Mouse (Mus musculus) lung, adult 2 months (tissue): ENCODE data around the gene Tmtc1. TPM values are rescaled to one million over a fixed set of nuclear protein-coding genes. Genes with fewer than 3 reads are reported as not detected.

Source experiments
- DNase-seq: peaks from one replicate; pipeline ENCODE4 v3.0.0; 2022
- H3K4me1 ChIP-seq: fragments of 200-500 bp; 2 replicates; pipeline ENCODE4 v1.6.1; 2011; ENCODE audit warnings: low read length; ENCODE audit not compliant: control insufficient read depth, insufficient read depth
- H3K4me3 ChIP-seq: fragments of 200-500 bp; replicated peaks from 2 replicates; pipeline ENCODE3; 2011; ENCODE audit warnings: low read depth, mild to moderate bottlenecking, control low read depth, low read length; ENCODE audit errors: extremely low read depth
- CTCF ChIP-seq: fragments of 200-500 bp; IDR thresholded peaks from 2 replicates; pipeline ENCODE4 v1.5.1; 2011; ENCODE audit warnings: mild to moderate bottlenecking, low read length, control low read depth; ENCODE audit not compliant: insufficient read depth
- POLR2A ChIP-seq: fragments of 200-500 bp; IDR thresholded peaks from 2 replicates; pipeline ENCODE4 v1.6.1; 2011; ENCODE audit warnings: low read depth, mild to moderate bottlenecking, control low read depth, low read length, borderline replicate concordance; ENCODE audit errors: extremely low read depth
- WGBS: fragments of 180-500 bp; shearing (Covaris S2); methylation state at CpG from one replicate; pipeline ENCODE4 v1.1.7; 2018; 5-methylcytosine and 5-hydroxymethylcytosine counted together
- polyA plus RNA-seq: library from polyadenylated mRNA; depleted of rRNA; stranded (reverse); fragments of >200 nt; gene quantifications from 2 replicates; pipeline ENCODE4 v1.2.3, GENCODE M21; 2012

Tmtc1 gene
- polyA plus RNA-seq, 1 experiment: 46.3 TPM

DNA sequence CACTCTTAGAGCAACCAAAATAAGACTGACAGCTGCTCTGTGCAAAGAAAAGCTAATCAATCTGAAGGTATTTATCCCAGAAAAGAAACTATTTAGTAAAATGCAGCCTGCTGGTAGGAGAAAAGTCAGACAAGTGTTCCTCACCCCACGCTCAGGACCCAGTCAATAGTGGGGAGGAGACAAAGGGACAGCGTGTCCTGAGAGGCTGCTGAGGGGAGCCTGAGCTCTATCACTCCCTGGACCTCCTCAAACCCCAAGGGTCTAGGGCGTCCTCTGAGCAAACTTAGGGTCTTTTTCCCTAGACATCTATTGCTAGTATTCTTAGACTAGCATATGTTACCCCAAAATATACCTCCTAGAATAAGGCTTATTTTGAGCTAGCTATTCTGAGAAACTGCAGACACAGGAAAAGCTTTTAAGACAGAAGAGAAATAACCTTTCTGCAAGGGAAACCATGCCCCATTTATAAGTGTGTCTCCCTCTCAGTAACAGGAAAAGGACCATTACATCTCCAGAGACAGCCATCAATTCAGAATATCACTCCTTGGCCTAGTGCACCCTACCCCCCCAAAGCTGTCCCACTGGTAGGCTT lies 68.5 kb downstream of the Tmtc1 start:
- no peak for TF ChIP-seq POLR2A
- no peak for TF ChIP-seq CTCF
- Histone ChIP-seq H3K4me1 (no peaks in the 10 kb centered on the region; the same call in 1 of the 2 replicates), H3K4me3 (no peak overlapping the region)
- WGBS: 79% methylated on average over 3 of the region's 3 CpGs
- DNase-seq: no peak

DNA sequence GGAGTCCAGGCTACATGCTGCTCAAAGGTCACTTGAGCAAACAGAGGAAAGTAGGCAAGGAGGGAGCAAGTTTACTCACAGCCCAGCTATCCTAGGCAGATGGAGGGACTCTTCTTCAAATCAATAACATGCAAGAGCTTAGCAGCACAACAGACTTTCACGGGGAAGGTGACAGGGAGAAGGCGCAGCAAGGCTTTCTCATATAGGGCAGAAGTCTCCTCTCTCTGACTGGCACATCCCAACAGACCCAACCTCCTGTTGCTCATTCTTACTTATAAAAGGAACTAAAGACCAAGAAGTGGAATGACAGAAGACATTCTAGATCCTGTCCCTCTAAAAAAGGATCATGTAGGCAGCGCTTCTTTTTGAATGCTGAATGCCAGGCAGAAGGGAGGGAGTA lies 69.2 kb downstream of the Tmtc1 start:
- no peak for TF ChIP-seq POLR2A
- Histone ChIP-seq H3K4me1 (no peaks in the 10 kb centered on the region; the same call in 1 of the 2 replicates), H3K4me3 (no peak overlapping the region)
- DNase-seq: no peak
- WGBS: 77% methylated on average over 3 of the region's 3 CpGs

DNA sequence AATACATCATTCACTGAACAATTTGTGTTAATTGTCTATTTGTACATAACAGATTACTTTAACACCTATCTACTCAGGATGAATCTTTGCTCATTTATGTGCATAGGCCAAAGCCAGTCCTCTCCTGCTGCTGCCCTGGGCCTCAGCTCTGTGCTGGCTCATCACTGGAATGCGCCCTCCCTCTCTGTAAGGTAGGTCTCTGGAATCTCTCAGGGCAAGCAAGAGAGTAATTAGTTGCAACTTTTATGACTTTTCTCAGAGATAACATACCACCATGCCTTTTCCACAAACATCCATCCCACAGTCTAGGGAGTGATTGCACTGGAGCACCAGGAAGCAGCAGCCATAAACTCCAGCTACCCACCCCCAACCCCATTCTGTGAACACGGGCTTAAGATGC lies 70.7 kb downstream of the Tmtc1 start:
- DNase-seq: no peak
- no peak overlapping the region for H3K4me3 ChIP-seq
- TF ChIP-seq POLR2A (no peak), CTCF (no peak)
- 80% methylated on average over 2 of the region's 2 CpGs for WGBS
- no peaks in the 10 kb centered on the region; the same call in 1 of the 2 replicates for H3K4me1 ChIP-seq

DNA sequence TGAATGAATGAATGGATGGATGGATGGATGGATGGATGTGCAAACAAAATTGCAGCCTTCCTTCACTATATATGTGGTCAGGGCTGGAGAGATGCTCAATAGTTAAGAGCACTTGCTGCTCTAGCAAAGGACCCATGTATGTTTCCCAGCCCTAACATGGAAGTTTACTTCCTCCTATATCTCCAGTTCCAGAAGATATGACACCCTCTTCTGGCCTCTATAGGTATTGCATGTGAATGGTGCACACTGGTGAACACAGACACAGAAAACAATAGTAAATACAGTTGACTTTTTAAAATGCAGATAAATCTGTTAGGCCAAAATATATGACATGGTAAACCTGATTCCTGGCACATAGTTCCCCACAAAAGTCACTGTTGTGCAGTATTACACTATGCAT lies 73.0 kb downstream of the Tmtc1 start:
- no peak for DNase-seq

DNA sequence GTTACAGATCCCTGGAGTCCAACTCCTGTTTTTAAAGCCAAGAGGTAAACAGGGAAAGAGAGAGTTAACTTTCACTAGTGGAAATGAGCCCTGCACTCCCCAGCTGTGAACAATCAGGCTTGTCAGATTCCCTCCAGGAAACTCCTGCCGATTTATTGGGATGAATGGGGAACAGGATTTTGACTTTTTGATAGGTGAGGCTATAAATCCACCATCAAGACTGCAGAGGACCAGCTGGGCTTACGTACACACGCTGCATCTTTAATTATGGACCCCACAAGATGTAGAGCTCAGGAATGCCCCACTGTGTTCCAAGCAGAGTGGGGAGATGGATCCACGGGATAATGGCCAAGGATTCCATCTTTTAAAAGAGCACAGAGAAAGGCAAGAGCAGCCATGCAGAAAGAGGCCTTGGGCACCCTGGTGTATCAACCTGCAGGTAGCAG lies 77.1 kb downstream of the Tmtc1 start:
- TF ChIP-seq CTCF (no peak), POLR2A (no peak)
- WGBS: 56% methylated on average over 4 of the region's 4 CpGs

More for the DNA sequence above, 73.0 kb downstream of the Tmtc1 start:
- no peaks in the 10 kb centered on the region; the same call in 1 of the 2 replicates for H3K4me1 ChIP-seq
- TF ChIP-seq POLR2A (no peak), CTCF (no peak)
- no peak overlapping the region for H3K4me3 ChIP-seq

DNA sequence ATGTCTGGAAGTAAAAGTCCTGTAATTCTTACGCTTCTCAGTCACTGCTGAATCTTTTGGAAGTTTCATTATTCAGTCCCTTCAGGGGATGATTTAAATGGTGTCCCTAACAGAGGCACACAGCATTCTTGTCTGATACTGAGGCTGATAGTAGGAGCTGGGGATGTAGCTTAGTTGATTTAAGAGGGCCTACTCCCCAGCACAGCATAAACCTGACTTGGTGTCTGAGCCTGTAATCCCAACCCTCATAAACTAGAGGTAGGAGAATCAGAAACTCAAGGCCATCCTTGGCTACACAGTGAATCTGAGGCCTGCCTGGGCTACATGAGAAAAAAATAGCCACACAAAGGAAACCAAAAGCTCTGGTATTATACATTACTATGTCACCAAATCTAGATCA lies 77.6 kb downstream of the Tmtc1 start:
- Histone ChIP-seq H3K4me3 (no peak overlapping the region), H3K4me1 (peaks cover 9% of the 10 kb centered on the region; the same call in 1 of the 2 replicates)
- no peak for DNase-seq
- 98% methylated on average over 1 of the region's 1 CpGs for WGBS
- TF ChIP-seq POLR2A (no peak), CTCF (no peak)

More for the DNA sequence above, 77.1 kb downstream of the Tmtc1 start:
- peaks cover 9% of the 10 kb centered on the region; the same call in 1 of the 2 replicates for H3K4me1 ChIP-seq
- DNase-seq: no peak
- H3K4me3 ChIP-seq: no peak overlapping the region

DNA sequence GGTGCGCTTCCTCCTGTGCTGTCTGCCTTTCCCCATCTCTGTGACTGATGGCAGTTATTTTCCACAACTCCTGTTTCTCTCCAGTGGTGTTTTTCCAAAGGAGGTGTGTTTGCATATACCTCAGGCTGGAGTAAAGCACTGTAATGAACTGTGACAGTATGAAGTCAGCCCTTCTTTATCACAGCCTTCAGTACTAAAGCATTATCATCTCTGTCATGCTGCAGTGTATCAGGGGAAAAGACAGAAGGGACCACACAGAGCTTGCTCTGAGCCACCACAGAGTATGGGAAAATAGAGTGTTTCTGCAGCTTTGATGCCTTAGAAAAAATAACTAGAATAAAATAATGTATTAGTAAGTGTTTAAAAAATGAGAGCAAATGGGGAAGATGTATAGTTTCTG lies 81.0 kb downstream of the Tmtc1 start:
- TF ChIP-seq POLR2A: no peak
- no peak for TF ChIP-seq CTCF
- no peak for DNase-seq
- Histone ChIP-seq H3K4me1 (peaks cover 9% of the 10 kb centered on the region; the same call in 1 of the 2 replicates), H3K4me3 (no peak overlapping the region)
- 52% methylated on average over 1 of the region's 1 CpGs for WGBS

DNA sequence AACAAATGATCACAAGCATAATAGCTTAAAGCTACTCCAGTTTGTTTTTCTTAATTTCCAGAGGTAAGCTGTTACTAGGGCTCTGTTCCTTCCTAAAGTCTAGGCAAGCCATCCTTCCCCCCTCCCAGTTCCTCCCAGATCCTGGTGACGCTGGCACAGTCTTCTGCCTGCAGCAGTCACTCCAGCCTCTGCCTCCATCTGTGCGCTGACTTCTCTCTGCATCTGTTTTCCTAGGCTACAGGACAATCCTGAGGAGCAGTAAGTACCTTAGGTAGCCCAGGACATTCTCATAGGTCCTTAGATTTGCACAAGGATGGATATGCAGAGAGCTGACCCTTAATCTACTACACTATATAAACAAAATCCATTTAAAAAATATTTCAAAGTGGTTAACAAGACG lies 81.7 kb downstream of the Tmtc1 start:
- WGBS: 46% methylated on average over 3 of the region's 3 CpGs
- Histone ChIP-seq H3K4me1 (peaks cover 9% of the 10 kb centered on the region; the same call in 1 of the 2 replicates), H3K4me3 (no peak overlapping the region)
- no peak for DNase-seq
- TF ChIP-seq CTCF (no peak), POLR2A (no peak)

DNA sequence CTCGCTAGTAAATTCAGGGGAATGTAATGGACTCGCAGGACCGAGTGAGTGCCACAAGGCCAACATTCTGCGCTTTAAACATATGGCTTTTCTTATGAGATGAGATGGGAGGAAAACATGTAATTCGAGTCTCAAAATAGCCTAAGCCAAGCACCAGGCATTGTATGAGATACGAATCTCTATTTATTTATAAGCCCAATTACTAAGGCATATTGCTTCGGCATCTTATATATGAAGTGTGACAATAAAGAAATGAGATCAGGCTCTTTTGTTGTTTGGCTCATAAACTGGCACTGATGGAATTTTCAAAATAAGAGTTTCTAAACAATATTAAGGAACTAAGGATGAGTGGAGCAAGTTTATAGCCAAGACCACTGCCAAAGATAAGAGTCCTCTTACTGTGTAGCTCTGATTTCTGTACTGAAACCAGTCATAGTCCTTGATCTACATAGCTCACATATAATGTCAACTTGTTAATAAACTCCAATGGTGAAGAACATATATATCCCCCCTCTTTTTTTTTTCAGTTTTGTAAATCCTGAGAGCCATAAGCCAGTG lies 84.8 kb downstream of the Tmtc1 start:
- 74% methylated on average over 7 of the region's 7 CpGs for WGBS
- Histone ChIP-seq H3K4me1 (peaks cover 9% of the 10 kb centered on the region; the same call in 1 of the 2 replicates), H3K4me3 (no peak overlapping the region)
- no peak for DNase-seq
- TF ChIP-seq CTCF (no peak), POLR2A (no peak)

DNA sequence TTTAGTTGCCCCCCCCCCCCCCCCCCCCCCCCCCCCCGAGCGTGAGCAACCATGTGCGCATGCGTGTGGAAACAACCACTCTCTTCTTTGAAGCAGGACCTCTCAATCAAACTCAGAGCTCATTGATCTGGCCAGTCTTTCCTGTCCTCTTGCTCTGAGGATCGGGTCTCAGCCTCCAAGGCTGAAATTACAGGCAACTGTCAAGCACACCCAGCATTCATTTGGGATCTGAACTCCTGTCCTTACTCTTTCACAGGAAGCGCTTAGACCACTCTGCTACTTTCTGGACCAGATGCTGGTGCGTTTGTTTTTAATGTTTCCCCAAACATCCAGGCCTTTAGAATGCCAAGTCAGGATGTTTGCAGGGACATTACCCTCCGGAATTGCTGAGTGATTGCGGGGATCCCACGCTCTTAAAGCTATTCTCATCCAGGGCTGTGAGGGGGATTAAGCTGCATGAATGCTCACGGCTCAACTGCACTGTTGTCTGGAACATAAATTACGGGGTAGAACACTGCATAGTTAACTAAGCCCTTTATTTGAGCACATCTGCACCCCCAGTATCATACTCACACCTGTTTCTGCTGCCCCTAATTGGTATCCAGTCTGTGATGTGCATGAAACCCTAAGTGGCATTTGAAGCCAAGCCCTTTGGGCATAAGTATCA lies 85.5 kb downstream of the Tmtc1 start:
- WGBS: 53% methylated on average over 11 of the region's 12 CpGs
- no peak for DNase-seq
- TF ChIP-seq CTCF (no peak), POLR2A (no peak)

More for the DNA sequence above, 85.5 kb downstream of the Tmtc1 start:
- H3K4me3 ChIP-seq: no peak overlapping the region
- H3K4me1 ChIP-seq: peaks cover 9% of the 10 kb centered on the region; the same call in 1 of the 2 replicates
